Mouse (Mus musculus): Measurements from ENCODE around the gene Plcd1.

Plcd1 gene

GRCm38 (mm10) chr9:119055336-119055735, 38.0 kb downstream of the Plcd1 start:
- DNase-seq (ENCODE audit: low read depth in 2 of 2, low spot score in 2 of 2) = no peak

GRCm38 (mm10) chr9:119053964-119054576, 39.2 kb downstream of the Plcd1 start:
- no peak for DNase-seq (ENCODE audit: low read depth in 2 of 2, low spot score in 2 of 2)

- DNase-seq (ENCODE audit: low read depth in 2 of 2, low spot score in 2 of 2) = no peak
Measured at GRCm38 (mm10) chr9:119052154-119052944, 41.0 kb downstream of the Plcd1 start, which contains the start of gene Vill. Gene Vill, plus strand, starts transcription at chr9:119052778.

GRCm38 (mm10) chr9:119051158-119051557, 42.1 kb downstream of the Plcd1 start:
- DNase-seq (ENCODE audit: low read depth in 2 of 2, low spot score in 2 of 2) = no peak

GRCm38 (mm10) chr9:119048182-119048903, 45.0 kb downstream of the Plcd1 start:
- DNase-seq (ENCODE audit: low read depth in 2 of 2, low spot score in 2 of 2) = no peak

GRCm38 (mm10) chr9:119040101-119040775, 53.1 kb downstream of the Plcd1 start:
- DNase-seq (ENCODE audit: low read depth in 2 of 2, low spot score in 2 of 2) = no peak

GRCm38 (mm10) chr9:119038574-119038973, 54.7 kb downstream of the Plcd1 start:
- DNase-seq (ENCODE audit: low read depth in 2 of 2, low spot score in 2 of 2) = no peak

GRCm38 (mm10) chr9:119037076-119037730, 56.1 kb downstream of the Plcd1 start:
- no peak for DNase-seq (ENCODE audit: low read depth in 2 of 2, low spot score in 2 of 2)

- no peak for DNase-seq (ENCODE audit: low read depth in 2 of 2, low spot score in 2 of 2)
Measured at GRCm38 (mm10) chr9:119035836-119036235, 57.5 kb downstream of the Plcd1 start.

GRCm38 (mm10) chr9:119034676-119035665, 58.3 kb downstream of the Plcd1 start:
- no peak for DNase-seq (ENCODE audit: low read depth in 2 of 2, low spot score in 2 of 2)

GRCm38 (mm10) chr9:119034069-119034468, 59.2 kb downstream of the Plcd1 start:
- no peak for DNase-seq (ENCODE audit: low read depth in 2 of 2, low spot score in 2 of 2)

- DNase-seq (ENCODE audit: low read depth in 2 of 2, low spot score in 2 of 2) = no peak
Measured at GRCm38 (mm10) chr9:119033111-119033921, 60.0 kb downstream of the Plcd1 start.

- DNase-seq (ENCODE audit: low read depth in 2 of 2, low spot score in 2 of 2) = no peak
Measured at GRCm38 (mm10) chr9:119032538-119032937, 60.8 kb downstream of the Plcd1 start.

- DNase-seq (ENCODE audit: low read depth in 2 of 2, low spot score in 2 of 2) = no peak
Measured at GRCm38 (mm10) chr9:119031772-119032171, 61.5 kb downstream of the Plcd1 start.

GRCm38 (mm10) chr9:119031038-119031437, 62.3 kb downstream of the Plcd1 start:
- no peak for DNase-seq (ENCODE audit: low read depth in 2 of 2, low spot score in 2 of 2)

GRCm38 (mm10) chr9:119029568-119029967, 63.7 kb downstream of the Plcd1 start:
- no peak for DNase-seq (ENCODE audit: low read depth in 2 of 2, low spot score in 2 of 2)

GRCm38 (mm10) chr9:119028226-119029195, 64.8 kb downstream of the Plcd1 start:
- no peak for DNase-seq (ENCODE audit: low read depth in 2 of 2, low spot score in 2 of 2)

GRCm38 (mm10) chr9:119027337-119027736, 66.0 kb downstream of the Plcd1 start:
- no peak for DNase-seq (ENCODE audit: low read depth in 2 of 2, low spot score in 2 of 2)

All from CD8-positive naive resting alpha-beta T cell, adult 2 months (primary cell).